Mouse (Mus musculus): ENCODE measurements at regions not wholly inside any gene's neighbourhood (a gene's known extent, or its start where the extent isn't known, plus 50 kb on each side); places are given as distances from the start of the nearest gene placed in this dataset.

DNA sequence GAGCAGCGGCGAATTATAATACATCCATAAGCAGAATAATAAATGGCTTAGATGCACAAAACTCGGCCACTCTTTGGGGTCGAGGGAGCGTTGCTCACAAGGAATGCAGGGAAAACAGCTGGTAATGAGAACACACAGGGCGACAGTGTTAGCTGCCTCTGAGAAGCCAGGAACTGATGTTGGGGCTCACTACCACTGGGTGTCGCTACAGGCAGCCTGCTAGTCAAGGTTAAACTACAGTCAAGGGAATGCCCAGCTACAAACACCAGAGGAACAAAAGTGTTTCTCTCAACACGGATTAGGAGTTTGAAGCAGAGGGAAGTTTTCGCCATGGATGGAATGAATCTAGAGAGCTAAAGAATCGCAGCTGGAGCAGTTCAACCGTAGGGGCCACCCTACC lies 175.3 kb downstream of the Gpat3 start:
- DNase-seq (ENCODE audit: low read depth in 2 of 2, low spot score in 2 of 2) = no peak

DNA sequence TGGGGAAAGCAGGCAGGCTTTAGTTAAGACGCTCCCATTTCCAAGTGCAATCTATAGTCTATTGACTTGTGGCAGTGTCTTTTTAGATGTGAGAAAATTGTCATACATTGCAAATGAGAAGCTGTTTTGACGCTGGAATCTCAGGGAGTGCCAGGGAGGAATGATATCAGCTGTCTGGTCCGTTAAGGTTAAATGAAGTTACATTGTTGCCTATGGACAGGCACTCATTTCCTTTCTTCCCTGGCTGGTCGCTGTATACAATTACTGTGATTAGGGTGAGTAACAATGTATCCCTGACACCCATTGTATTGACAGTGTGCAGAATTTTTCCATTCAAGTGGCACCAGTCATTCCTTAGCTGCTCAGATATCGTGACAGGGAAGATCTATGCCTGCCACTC lies 168.3 kb downstream of the Gpat3 start:
- no peak for DNase-seq (ENCODE audit: low read depth in 2 of 2, low spot score in 2 of 2)

DNA sequence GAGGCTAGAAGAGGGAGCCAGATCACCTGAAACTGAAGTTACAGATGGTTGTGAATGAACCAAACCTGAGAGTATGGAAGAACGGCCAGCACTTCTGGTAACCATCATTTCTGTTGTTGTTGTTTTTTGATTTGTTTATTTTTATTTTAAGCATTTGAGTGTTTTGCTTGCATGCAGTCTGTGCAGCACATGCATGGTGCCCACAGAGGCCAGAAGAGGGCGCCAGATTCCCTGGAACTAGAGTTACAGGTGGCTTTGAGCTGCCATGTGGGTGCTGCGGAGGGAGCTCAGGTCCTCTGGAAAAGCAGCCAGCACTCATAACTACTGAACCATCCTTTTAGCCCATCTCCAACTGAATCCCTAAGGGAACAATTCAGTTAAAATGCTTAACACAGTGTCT lies 159.7 kb downstream of the Gpat3 start:
- DNase-seq (ENCODE audit: low read depth in 2 of 2, low spot score in 2 of 2) = no peak

DNA sequence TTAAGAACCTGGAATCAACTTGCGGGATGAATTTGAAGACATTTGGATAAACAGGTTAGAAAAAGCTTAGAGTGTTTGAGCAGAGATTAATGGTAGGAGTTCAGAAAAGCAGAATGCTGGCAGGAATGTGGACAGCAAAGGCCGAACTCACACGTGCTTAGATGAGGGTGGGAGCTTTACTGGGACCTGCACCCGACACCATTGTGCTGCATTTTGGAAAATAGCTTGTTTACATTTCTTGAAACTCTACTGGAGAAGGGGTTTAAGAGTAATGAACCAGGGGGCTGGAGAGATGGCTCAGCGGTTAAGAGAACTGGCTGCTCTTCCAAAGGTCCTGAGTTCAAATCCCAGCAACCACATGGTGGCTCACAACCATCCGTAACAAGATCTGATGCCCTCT lies 154.9 kb downstream of the Gpat3 start:
- no peak for DNase-seq (ENCODE audit: low read depth in 2 of 2, low spot score in 2 of 2)

DNA sequence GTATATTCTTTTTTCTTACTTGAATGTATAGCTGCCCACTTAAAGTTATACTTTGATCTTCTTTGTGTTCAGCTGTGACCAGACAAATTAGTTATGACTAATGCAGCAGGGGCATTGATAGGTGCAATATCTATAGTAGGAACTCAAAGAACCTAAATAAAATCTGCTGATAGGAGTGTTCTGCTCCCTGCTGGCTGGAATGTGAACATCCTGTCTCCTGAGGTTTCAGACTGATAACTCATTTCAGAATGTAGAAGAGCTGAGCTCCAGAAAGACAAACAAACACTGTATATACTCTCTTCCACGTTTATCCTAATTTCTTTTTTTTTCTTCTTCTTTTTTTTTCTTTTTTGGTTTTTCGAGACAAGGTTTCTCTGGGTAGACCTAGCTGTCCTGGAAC lies 146.9 kb downstream of the Gpat3 start:
- DNase-seq (ENCODE audit: low read depth in 2 of 2, low spot score in 2 of 2) = no peak

DNA sequence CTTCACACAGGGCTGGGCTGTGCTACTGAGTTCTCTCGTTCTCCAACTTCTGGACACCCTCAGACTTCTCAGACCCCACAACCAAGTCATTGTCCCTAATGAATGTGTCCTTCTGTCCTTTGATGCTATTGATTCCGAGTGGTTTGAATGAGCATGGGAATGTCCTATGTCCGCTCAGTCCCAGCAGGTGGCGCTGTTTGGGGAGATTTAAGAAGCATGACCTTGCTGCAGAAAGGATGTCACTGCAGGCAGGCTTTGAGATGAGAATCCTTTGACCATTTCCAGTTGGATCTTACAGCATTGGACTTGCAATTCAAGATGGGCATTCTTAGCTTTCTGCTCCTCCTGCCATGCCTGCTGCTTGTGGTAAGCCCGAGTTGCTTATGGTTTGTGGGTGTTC lies 146.1 kb downstream of the Gpat3 start:
- DNase-seq (ENCODE audit: low read depth in 2 of 2, low spot score in 2 of 2) = peak in 1 of 2 experiments; percentile 2

DNA sequence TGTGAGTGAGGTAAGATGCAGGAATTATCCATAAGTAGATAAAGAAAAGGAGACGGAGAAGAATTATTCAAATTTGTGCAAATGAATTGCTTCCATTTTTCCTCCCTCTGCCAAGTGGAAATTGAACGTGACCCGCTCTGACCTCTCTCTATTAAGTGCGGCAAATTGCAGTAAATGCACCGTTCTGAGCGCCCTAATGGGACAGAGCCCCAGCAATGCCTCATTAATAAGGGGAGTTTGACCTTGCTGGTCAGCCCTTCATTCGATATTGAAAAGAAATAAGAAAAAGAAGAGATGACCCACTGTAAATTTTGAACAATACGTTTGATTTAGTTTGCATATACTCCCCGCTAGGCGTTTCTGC lies 137.0 kb downstream of the Gpat3 start:
- DNase-seq (ENCODE audit: low read depth in 2 of 2, low spot score in 2 of 2) = no peak

DNA sequence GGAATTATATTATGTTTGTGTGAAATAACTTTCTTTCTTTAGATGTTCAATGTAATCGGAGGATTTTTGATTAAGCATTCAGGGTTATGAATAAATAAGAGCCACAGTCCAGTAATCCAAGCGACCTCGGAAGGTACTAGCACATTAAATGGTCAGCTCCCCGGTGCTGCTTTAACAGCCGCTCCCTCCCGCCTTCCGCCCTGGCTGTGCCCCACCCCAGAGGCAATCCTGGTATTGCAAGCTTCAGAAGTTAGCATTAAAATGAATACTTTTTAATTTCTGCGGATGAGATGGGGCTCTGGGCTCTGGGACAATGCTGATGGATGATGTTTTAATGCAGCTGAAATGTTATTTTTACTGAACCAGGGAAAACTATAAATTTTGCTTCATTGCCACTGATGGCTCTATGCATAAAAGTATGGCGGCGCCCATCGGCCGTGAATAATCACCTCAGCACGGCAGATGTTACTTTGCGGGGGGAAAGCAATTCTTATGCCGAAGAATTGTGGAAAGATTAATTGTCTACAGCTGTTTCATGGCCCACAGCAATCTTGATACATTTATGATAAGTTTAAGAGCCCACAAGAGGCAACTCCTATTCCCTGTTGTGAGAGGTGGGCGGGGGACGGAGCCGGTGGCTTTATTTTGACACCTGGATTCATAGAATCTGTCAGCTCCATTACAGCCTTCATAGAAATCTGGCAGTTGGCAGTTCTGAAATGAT lies 136.5 kb downstream of the Gpat3 start:
- DNase-seq (ENCODE audit: low read depth in 2 of 2, low spot score in 2 of 2) = no peak

DNA sequence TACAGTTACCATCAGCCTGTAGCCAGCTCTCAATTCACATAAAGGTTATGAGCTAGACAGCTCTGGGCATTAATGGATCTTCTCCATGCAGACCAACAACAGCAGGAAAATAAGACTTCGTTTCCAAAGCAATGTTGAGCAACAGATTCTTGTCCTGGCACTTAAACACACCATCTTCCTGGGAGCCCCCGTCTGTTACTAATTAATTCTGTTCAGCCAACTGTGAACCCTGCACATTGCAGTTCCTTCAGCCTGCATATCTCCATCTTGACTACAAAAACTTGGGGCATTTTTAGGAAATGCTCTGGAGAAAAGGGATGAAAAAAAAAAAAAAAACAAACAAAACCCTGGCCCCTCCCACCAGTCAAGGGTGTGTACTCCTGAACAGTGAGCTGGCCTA lies 131.2 kb downstream of the Gpat3 start:
- no peak for DNase-seq (ENCODE audit: low read depth in 2 of 2, low spot score in 2 of 2)

DNA sequence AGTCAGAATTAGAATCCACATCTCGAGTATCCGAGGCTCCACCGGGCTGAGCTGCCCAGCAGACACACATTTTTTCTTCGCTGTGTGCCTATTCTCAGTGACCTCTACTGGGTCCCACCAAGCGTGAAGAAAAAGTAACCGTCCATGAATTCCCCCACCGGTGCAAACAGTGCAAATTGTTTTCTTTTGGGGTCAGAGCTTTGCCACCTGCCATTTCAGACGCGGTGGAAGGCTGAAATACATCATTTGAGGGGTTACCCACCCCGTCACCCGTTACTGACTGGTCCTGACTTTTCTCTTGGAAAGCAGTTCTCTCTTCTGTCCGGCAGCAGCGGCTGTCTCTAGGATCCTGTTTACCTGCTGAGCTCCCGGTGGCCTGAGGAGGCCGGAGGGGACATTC lies 105.7 kb downstream of the Gpat3 start:
- DNase-seq (ENCODE audit: low read depth in 2 of 2, low spot score in 2 of 2) = no peak
